Mouse (Mus musculus) midbrain, embryonic 10.5 days (tissue): Measurements from ENCODE around the gene Gm20509. TPM values are rescaled to one million over a fixed set of nuclear protein-coding genes. Genes with fewer than 3 reads are reported as not detected.

Experiments
- DNase-seq: peaks from one replicate; pipeline ENCODE4 v3.0.0-alpha.2; 2017; ENCODE audit warnings: low spot score
- H3K27ac ChIP-seq: fragments of 300-500 bp; sonication (generic); replicated peaks from 2 replicates; pipeline ENCODE4 v1.5.1; 2016; ENCODE audit warnings: mild to moderate bottlenecking
- H3K27me3 ChIP-seq: fragments of 300-500 bp; sonication (generic); 2 replicates; pipeline ENCODE4 v1.6.1; 2016; ENCODE audit warnings: low read depth, mild to moderate bottlenecking; ENCODE audit not compliant: poor library complexity, severe bottlenecking
- H3K36me3 ChIP-seq: fragments of 300-500 bp; sonication (generic); 2 replicates; pipeline ENCODE4 v1.6.1; 2016; ENCODE audit warnings: mild to moderate bottlenecking, moderate library complexity
- H3K4me1 ChIP-seq: fragments of 300-500 bp; sonication (generic); 2 replicates; pipeline ENCODE4 v1.6.1; 2016
- H3K4me3 ChIP-seq: fragments of 300-500 bp; sonication (generic); 2 replicates; pipeline ENCODE4 v1.5.1; 2016; ENCODE audit warnings: mild to moderate bottlenecking, moderate library complexity
- H3K9me3 ChIP-seq: fragments of 300-500 bp; sonication (generic); replicated peaks from 2 replicates; pipeline ENCODE4 v1.6.1; 2016; ENCODE audit warnings: mild to moderate bottlenecking
- WGBS: fragments of 180-500 bp; shearing (Covaris S2); methylation state at CpG from one replicate; pipeline ENCODE4 v1.1.7; 2016; 5-methylcytosine and 5-hydroxymethylcytosine counted together
- polyA plus RNA-seq: library from polyadenylated mRNA; unstranded; fragments of >200 nt; fragmentation: Nextera tagmentation; extraction: Ambion mirVana; gene quantifications from 2 replicates; pipeline ENCODE4 v1.2.1, GENCODE M21; 2016

Gm20509 gene
- polyA plus RNA-seq, 1 experiment from 2014 or later = not detected

DNA sequence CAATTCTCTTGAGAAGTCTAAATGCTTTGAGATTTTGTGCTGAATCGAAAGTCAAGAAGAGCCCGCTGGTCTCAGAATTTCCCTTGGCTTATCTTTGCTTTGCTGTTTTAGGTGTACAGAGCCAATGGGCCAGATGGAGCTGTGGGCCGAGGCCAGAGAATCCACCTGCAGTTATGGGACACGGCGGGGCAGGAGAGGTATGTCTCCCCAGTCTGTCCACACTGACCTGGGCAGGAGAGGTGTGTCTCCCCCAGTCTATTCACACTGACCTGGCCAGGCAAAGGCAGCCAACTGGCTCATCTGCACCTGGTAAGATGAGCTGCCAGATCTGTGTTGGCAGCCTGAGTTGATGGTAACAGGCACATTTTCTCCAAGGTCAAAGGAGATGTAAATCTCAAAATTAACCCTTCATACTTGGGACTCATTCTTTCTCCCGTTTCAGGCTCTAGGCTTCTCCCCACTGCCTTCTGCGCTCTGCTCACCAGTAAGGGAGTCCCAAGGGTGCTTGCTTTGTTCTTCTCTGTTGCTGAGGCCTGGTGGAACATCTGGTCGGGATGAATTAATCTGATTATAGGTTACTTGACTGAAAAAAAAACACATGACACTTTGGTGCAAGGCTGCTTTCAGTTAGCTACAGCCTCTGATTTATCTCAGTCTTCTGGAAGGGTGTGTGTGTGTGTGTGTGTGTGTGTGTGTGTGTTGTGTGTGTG lies 19.8 kb upstream of the Gm20509 start:
- H3K27me3 ChIP-seq = no peaks in the 10 kb centered on the region
- no peak overlapping the region for H3K4me3 ChIP-seq
- no peaks in the 10 kb centered on the region for H3K4me1 ChIP-seq
- H3K27ac ChIP-seq = no peak overlapping the region
- WGBS = 84% methylated on average over 8 of the region's 8 CpGs
- no peaks in the 10 kb centered on the region for H3K36me3 ChIP-seq
- H3K9me3 ChIP-seq = no peaks in the 10 kb centered on the region
- no peak for DNase-seq

DNA sequence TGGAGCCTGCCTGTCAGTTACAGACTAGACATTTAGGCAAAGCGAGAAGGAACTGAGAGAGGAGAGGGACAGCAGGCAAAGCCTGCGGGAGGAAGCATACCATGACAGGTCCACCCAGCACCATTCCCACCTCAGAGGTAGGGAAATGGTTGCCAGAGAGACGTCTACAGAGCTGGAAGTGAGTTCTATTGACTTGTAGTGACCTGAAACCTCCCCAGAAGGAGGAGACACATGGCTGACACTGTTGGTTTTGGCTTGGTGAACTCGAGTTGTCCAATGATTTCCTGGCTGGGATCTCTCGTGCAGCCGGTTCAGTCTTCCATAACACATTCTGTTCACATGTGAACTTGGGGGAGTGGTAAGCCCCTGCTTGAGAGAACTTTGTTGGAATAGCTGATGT lies 18.3 kb upstream of the Gm20509 start:
- no peaks in the 10 kb centered on the region for H3K27me3 ChIP-seq
- no peak for DNase-seq
- WGBS = 80% methylated on average over 6 of the region's 6 CpGs
- H3K27ac ChIP-seq = no peak overlapping the region
- H3K4me1 ChIP-seq = no peaks in the 10 kb centered on the region
- no peak overlapping the region for H3K4me3 ChIP-seq
- H3K36me3 ChIP-seq = no peaks in the 10 kb centered on the region
- no peaks in the 10 kb centered on the region for H3K9me3 ChIP-seq

DNA sequence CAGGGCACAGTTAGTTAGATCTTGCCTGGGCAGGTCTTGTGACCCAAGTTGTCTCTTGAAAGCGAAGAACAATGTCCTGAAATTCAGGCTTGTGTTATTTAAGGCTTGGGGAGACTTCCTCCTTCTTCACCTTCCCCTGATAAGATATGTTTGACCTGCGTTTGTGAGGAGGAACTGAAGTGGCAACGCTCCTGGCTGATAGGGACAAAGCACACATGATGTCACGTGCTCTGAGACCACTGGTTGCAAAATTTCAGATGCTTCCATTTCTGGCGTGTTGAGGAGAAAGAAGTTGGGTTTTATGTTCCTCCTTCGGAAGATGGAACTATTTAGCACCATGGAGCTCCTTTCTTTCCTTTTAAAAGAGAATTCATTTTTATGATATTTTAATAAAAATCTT lies 16.4 kb upstream of the Gm20509 start:
- Histone ChIP-seq H3K27ac (no peak overlapping the region), H3K27me3 (no peaks in the 10 kb centered on the region), H3K36me3 (no peaks in the 10 kb centered on the region), H3K9me3 (no peaks in the 10 kb centered on the region), H3K4me1 (no peaks in the 10 kb centered on the region), H3K4me3 (no peak overlapping the region)
- DNase-seq = no peak
- WGBS = 84% methylated on average over 6 of the region's 6 CpGs

DNA sequence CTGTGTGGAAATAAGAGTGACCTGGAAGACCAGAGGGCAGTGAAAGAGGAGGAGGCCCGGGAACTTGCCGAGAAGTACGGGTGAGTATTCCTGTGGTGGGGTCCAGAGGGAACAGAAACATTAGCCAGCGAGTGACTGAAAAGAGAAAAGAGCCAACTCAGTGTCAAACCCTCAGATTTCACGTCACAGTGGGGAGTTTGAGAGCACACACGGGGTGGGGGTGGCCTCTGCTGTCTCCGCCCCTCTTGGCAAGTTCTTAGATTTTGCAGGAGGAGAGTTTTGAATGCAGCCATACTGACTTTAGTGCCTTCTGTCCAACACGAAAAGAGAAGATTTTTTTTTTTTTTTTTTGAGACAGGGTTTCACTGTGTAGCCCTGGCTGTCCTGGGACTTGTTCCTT lies 15.1 kb upstream of the Gm20509 start:
- Histone ChIP-seq H3K27me3 (no peaks in the 10 kb centered on the region), H3K36me3 (no peaks in the 10 kb centered on the region), H3K27ac (no peak overlapping the region), H3K9me3 (no peaks in the 10 kb centered on the region), H3K4me3 (no peak overlapping the region), H3K4me1 (no peaks in the 10 kb centered on the region)
- WGBS = 71% methylated on average over 8 of the region's 8 CpGs
- DNase-seq = no peak

DNA sequence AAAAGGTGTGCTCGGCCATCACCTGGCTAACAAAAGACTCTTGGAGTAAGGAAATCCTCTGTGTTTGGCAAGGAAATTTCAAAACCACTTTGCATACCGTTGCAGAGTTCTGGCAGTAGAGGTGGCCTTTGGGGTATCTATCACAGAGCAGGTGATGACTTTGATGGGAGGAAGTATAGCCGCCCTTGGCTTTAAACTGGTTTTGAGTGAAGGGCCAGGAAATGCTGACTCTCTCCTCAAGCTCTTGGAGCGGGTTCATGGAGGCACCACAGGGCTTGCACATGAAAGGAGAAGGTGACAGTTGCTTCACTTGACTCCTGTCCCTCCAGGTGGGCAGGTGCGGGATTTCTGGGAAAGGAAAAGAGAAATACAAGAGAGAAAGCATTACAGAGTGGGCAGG lies 14.7 kb upstream of the Gm20509 start:
- 78% methylated on average over 5 of the region's 5 CpGs for WGBS
- no peak for DNase-seq
- Histone ChIP-seq H3K27ac (no peak overlapping the region), H3K27me3 (no peaks in the 10 kb centered on the region), H3K9me3 (no peaks in the 10 kb centered on the region), H3K4me3 (no peak overlapping the region), H3K4me1 (no peaks in the 10 kb centered on the region), H3K36me3 (no peaks in the 10 kb centered on the region)

DNA sequence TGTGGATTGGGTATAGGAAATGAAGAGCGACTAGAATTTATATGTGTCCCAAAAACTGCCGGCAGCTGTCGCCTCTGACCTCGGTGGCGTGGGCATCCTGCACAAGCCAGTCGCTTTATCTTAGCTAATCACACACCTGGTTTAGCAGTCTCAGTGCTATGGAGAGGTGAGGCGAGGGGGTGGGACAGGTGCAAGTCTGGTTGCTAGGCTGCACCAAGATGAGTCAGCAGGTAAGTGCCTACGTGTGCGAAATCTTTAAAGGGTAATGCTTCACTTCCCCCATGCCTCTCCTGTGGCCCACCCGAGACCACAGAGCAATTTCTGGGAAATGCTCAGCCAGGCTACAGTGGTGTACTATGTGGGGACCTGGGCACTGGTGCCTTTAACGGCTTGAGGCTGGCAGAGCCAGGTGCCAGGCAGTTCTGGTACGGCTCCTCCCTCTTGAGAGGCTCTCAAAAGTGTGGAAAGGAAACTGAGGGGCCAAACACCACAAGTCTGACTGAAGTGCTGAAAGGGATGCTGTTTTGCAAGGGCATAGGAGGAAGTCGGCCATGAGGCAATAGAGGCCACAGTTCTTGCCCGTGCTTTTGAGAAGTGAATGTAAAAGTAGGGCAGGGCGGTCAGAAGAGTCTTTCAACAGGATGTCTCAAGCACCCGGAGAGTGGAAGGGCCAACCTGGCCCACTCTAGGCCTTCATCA lies 12.9 kb upstream of the Gm20509 start:
- Histone ChIP-seq H3K4me3 (no peak overlapping the region), H3K36me3 (no peaks in the 10 kb centered on the region), H3K27me3 (no peaks in the 10 kb centered on the region), H3K9me3 (no peaks in the 10 kb centered on the region), H3K4me1 (no peaks in the 10 kb centered on the region; the same call in 1 of the 2 replicates), H3K27ac (no peak overlapping the region)
- DNase-seq = no peak
- WGBS = 78% methylated on average over 16 of the region's 16 CpGs

DNA sequence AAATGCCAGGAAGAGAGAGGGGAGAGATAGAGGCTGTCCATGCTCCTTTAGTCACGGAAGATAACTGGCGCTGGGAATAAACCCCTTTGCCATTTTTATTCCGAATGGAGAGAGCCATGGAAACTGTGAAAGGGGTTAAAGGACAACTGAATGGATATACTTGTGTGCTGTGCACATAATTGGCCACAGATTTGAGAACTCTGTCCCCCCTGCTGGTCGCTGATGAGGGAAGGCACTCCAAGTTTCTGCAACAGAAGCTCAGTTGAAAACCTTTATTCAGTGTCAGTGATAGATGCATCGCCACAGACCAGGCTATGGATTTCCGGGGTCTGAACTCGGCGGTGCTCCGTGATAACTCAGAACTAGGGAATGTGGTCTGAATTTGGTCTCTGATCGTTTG lies 12.1 kb upstream of the Gm20509 start:
- Histone ChIP-seq H3K4me3 (no peak overlapping the region), H3K36me3 (no peaks in the 10 kb centered on the region), H3K27ac (no peak overlapping the region), H3K9me3 (no peaks in the 10 kb centered on the region), H3K27me3 (peaks cover under 1% of the 10 kb centered on the region; the same call in 1 of the 2 replicates), H3K4me1 (peaks cover 4% of the 10 kb centered on the region)
- DNase-seq = no peak
- 81% methylated on average over 10 of the region's 10 CpGs for WGBS

DNA sequence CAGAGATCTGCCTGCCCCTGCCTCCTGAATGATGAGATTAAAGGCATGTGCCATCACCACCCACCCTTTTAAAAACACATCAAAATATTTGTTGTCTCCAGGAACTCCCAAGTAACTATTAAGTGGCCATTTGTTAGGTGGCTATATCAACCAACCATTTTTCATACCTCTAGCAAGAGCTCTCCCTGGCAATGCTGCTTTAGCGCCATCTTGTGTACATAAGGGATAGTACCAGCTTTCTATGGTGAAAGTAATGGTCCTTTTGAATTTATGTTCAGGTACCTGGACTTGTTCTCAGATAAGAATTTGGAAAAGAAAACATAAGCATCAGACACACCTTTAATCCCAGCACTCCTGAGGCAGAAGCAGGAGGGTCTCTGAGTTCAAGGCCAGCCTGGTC lies 10.5 kb upstream of the Gm20509 start:
- Histone ChIP-seq H3K4me3 (no peak overlapping the region), H3K36me3 (no peaks in the 10 kb centered on the region), H3K9me3 (no peaks in the 10 kb centered on the region), H3K4me1 (peaks cover 4% of the 10 kb centered on the region), H3K27ac (no peak overlapping the region), H3K27me3 (peaks cover 5% of the 10 kb centered on the region; the same call in 1 of the 2 replicates)
- WGBS = 0% methylated on average over 1 of the region's 1 CpGs
- DNase-seq = peak; percentile 28

DNA sequence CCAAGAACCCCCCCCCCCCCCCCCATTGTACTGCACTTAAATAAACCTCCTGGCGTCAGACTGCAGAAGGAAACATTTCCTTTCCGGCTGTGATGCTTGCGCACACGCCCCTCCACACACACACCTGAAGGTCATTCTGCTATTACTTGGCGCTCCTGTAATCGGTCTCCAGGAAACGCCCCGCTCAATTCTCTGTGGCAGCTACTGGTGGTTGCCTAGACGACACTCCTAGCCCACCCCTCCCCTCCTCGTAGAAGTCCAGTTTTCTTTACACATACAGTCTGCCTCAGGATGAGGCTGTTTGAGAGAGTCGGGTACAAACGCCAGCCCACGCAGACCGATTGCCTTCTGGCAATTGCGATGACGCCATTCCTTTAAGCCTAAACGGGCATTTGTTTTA lies 7.7 kb upstream of the Gm20509 start:
- DNase-seq = no peak
- H3K27ac ChIP-seq = no peak overlapping the region
- no peak overlapping the region for H3K4me3 ChIP-seq
- no peaks in the 10 kb centered on the region for H3K36me3 ChIP-seq
- H3K27me3 ChIP-seq = peaks cover 5% of the 10 kb centered on the region; the same call in 1 of the 2 replicates
- 64% methylated on average over 17 of the region's 17 CpGs for WGBS
- peaks cover 4% of the 10 kb centered on the region for H3K4me1 ChIP-seq
- no peaks in the 10 kb centered on the region for H3K9me3 ChIP-seq

DNA sequence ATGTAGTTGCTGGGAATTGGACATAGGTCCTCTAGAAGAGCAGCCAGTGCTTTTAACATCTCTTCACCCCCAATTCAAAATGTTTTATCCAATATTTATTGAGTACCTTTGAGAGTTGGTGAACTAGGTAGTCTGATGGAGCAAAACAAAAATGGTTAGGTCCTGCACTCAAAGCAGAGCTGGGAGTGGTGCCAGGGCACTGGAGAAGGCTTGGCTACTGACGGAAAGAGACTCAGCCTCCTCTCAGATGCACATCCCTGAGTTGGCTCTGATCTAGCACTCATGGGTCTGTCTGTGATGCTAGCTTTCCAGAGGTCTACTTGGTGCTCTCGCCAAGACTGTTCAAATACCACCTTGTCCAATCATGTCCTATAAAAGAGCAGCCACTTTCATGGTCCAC lies 4.4 kb upstream of the Gm20509 start:
- H3K27me3 ChIP-seq = peaks cover 20% of the 10 kb centered on the region
- H3K4me3 ChIP-seq = no peak overlapping the region
- no peak for DNase-seq
- peaks cover 5% of the 10 kb centered on the region for H3K4me1 ChIP-seq
- no peaks in the 10 kb centered on the region for H3K9me3 ChIP-seq
- no peak overlapping the region for H3K27ac ChIP-seq
- no peaks in the 10 kb centered on the region for H3K36me3 ChIP-seq
- WGBS = 75% methylated on average over 2 of the region's 2 CpGs

DNA sequence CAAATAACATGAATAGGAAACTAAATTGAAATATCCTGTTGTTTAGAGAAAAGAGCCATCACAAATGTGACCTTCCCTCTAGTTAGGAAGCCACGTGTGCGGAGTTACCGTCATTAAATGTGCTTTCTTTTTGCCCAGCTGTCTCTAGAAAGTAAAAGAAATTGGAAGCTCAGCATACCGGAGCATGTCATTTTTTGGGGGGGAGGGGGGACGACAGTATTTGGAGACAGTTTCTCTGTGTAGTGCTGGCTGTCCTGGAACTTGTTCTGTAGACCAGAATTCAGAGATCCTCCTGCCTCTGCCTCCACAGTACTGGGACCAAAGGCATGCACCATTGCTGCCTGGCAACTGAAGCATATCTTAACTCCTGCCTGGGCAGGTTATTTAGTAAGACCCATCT lies 734 bp upstream of the Gm20509 start, which contains the start of gene Khdc3:
Gene Khdc3 (plus strand): TSS at position 301 of the 400 bp plus-strand sequence.
- H3K36me3 ChIP-seq = no peaks in the 10 kb centered on the region
- DNase-seq = no peak
- no peaks in the 10 kb centered on the region for H3K9me3 ChIP-seq
- peaks cover 51% of the 10 kb centered on the region for H3K27me3 ChIP-seq
- H3K27ac ChIP-seq = no peak within 1 kb of the TSS
- no peak within 1 kb of the TSS for H3K4me3 ChIP-seq
- 91% methylated on average over 5 of the region's 5 CpGs for WGBS
- peaks cover 10% of the 10 kb centered on the region for H3K4me1 ChIP-seq

DNA sequence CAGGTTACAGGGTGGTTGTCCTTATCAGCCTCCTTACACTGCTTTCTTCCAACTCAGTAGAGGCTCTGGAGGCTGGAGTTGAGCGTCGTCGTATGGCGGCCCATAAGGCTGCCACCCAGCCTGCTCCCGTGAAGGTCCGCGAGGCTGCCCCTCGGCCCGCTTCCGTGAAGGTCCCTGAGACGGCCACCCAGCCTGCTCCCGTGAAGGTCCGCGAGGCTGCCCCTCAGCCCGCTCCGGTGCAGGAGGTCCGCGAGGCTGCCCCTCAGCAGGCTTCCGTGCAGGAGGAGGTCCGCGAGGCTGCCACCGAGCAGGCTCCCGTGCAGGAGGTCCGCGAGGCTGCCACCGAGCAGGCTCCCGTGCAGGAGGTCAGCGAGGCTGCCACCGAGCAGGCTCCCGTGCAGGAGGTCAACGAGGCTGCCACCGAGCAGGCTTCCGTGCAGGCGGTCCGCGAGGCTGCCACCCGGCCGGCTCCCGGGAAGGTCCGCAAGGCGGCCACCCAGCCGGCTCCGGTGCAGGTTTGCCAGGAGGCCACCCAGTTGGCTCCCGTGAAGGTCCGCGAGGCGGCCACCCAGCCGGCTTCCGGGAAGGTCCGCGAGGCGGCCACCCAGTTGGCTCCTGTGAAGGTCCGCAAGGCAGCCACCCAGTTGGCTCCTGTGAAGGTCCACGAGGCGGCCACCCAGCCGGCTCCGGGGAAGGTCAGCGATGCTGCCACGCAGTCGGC lies 1.0 kb downstream of the Gm20509 start:
- H3K27me3 ChIP-seq = peaks cover 54% of the 10 kb centered on the region
- 5% methylated on average over 60 of the region's 60 CpGs for WGBS
- H3K9me3 ChIP-seq = no peaks in the 10 kb centered on the region
- H3K27ac ChIP-seq = peak overlapping the region; percentile 79
- peak; percentile 63 for DNase-seq
- H3K4me3 ChIP-seq = peak overlapping the region; percentile 63
- peaks cover 10% of the 10 kb centered on the region for H3K4me1 ChIP-seq
- H3K36me3 ChIP-seq = no peaks in the 10 kb centered on the region

DNA sequence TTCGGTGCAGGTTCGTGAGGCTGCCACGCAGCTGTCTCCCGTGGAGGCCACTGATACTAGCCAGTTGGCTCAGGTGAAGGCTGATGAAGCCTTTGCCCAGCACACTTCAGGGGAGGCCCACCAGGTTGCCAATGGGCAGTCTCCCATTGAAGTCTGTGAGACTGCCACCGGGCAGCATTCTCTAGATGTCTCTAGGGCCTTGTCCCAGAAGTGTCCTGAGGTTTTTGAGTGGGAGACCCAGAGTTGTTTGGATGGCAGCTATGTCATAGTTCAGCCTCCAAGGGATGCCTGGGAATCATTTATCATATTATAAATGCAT lies 1.6 kb downstream of the Gm20509 start:
- Histone ChIP-seq H3K27me3 (peaks cover 54% of the 10 kb centered on the region), H3K4me3 (peak overlapping the region; percentile 63), H3K4me1 (peaks cover 10% of the 10 kb centered on the region), H3K9me3 (no peaks in the 10 kb centered on the region), H3K36me3 (no peaks in the 10 kb centered on the region), H3K27ac (peak overlapping the region; percentile 79)
- 42% methylated on average over 5 of the region's 5 CpGs for whole genome bisulfite sequencing
- no peak for DNase-seq
